Mouse (Mus musculus) layer of hippocampus, adult 2 months (tissue): ENCODE data around the gene Flywch2. TPM values are rescaled to one million over a fixed set of nuclear protein-coding genes. Genes with fewer than 3 reads are reported as not detected.
A peak's percentile ranks its signal among the peaks of the same experiment; 100 is the strongest.
"Not testable (repeated sequence)": the region's sequence is repeated elsewhere in the genome, so short reads cannot be mapped to it uniquely, and the experiment has no call there.

ENCODE experiments used
- DNase-seq, 2 experiments: peaks; one replicate each; pipeline ENCODE4 v3.0.0; 2022; ENCODE audit warnings: low spot score in 2 of 2
- H3K27ac ChIP-seq: fragments of 200-600 bp; 2 replicates; pipeline ENCODE4 v1.8.1; 2022
- H3K4me3 ChIP-seq: fragments of 200-600 bp; 2 replicates; pipeline ENCODE4 v1.8.1; 2022; ENCODE audit warnings: mild to moderate bottlenecking
- CTCF ChIP-seq: fragments of 200-600 bp; conservative IDR thresholded peaks from 2 replicates; pipeline ENCODE4 v1.8.1; 2022; ENCODE audit warnings: antibody characterized with exemption, mild to moderate bottlenecking, moderate library complexity
- total RNA-seq, 2 experiments: library from RNA; stranded (reverse); gene quantifications; 2 replicates each; pipeline ENCODE4 v1.2.3; 2021

The Flywch2 gene
- total RNA-seq, 2 experiments from 2014 or later: 10.6 to 12.3 TPM

- no peak for DNase-seq
- TF ChIP-seq CTCF: no peak
- Histone ChIP-seq H3K27ac (no peak overlapping the region), H3K4me3 (no peak overlapping the region)
These were observed 2.5 kb downstream of the Flywch2 start for GRCm38 (mm10) chr17:23783352-23783751.

- Histone ChIP-seq H3K4me3 (no peak overlapping the region), H3K27ac (no peak overlapping the region)
- TF ChIP-seq CTCF: no peak
These were observed 7.4 kb downstream of the Flywch2 start for GRCm38 (mm10) chr17:23778447-23778846.

GRCm38 (mm10) chr17:23777141-23777540, 8.7 kb downstream of the Flywch2 start:
- Histone ChIP-seq H3K4me3 (no peak overlapping the region), H3K27ac (no peak overlapping the region)
- DNase-seq: no peak
- no peak for TF ChIP-seq CTCF

More at GRCm38 (mm10) chr17:23778447-23778846, 7.4 kb downstream of the Flywch2 start:
- DNase-seq: no peak

- Histone ChIP-seq H3K4me3 (no peak overlapping the region), H3K27ac (no peak overlapping the region)
- no peak for DNase-seq
- TF ChIP-seq CTCF: no peak
These were observed 9.7 kb downstream of the Flywch2 start for GRCm38 (mm10) chr17:23776216-23776615.

- H3K27ac ChIP-seq: no peak overlapping the region
- TF ChIP-seq CTCF: peak; percentile 88
- H3K4me3 ChIP-seq: no peak overlapping the region
- DNase-seq: peak; percentile 61 to 73
These were observed 11.8 kb downstream of the Flywch2 start for GRCm38 (mm10) chr17:23774090-23774489.

GRCm38 (mm10) chr17:23773676-23774075, 12.2 kb downstream of the Flywch2 start:
- no peak for DNase-seq
- no peak for TF ChIP-seq CTCF
- Histone ChIP-seq H3K4me3 (no peak overlapping the region), H3K27ac (no peak overlapping the region)

- DNase-seq: not testable (repeated sequence)
- peak overlapping the region; percentile 99 for H3K4me3 ChIP-seq
- peak; percentile 36 for TF ChIP-seq CTCF
- H3K27ac ChIP-seq: peak overlapping the region; percentile 43; the same call in 1 of the 2 replicates
These were observed 13.7 kb downstream of the Flywch2 start for GRCm38 (mm10) chr17:23772219-23772556.

GRCm38 (mm10) chr17:23771284-23772218, 14.3 kb downstream of the Flywch2 start, which contains the start of gene Flywch1:
Gene Flywch1 (minus strand): TSS chr17:23771602.
- peak within 1 kb of the TSS; percentile 99 for H3K4me3 ChIP-seq
- TF ChIP-seq CTCF: no peak
- peak within 1 kb of the TSS; percentile 97 for H3K27ac ChIP-seq
- DNase-seq: peak; percentile 98 to 99

DNA sequence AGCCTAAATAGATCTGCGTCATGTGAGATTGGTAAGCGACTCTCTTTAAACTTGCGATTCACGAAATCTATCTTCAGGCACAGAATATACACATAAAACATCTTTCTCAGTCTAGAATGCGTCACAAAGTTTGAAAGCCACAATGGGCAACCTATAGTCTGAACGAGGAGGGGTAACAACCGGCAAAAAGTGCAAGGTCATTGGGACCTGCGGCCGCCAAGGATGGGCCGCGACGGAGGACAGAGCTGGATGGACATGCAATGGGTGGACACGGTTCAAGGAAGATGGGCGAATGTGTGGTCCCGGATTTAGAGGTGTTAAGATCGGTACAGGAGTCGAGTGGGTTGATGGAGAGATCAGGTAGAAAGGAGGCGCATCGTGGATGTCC, 15.0 kb downstream of the Flywch2 start:
- Histone ChIP-seq H3K4me3 (peak overlapping the region; percentile 99), H3K27ac (peak overlapping the region; percentile 97)
- no peak for DNase-seq
- no peak for TF ChIP-seq CTCF

- peak overlapping the region; percentile 97 for H3K27ac ChIP-seq
These were observed 15.4 kb downstream of the Flywch2 start for GRCm38 (mm10) chr17:23770493-23770892.

GRCm38 (mm10) chr17:23762976-23763375, 22.9 kb downstream of the Flywch2 start:
- Histone ChIP-seq H3K27ac (no peak overlapping the region), H3K4me3 (no peak overlapping the region)
- TF ChIP-seq CTCF: no peak
- DNase-seq: no peak

More at GRCm38 (mm10) chr17:23770493-23770892, 15.4 kb downstream of the Flywch2 start:
- H3K4me3 ChIP-seq: peak overlapping the region; percentile 99
- peak; percentile 24; the same call in 1 of the 2 replicates for TF ChIP-seq CTCF
- no peak for DNase-seq

GRCm38 (mm10) chr17:23761155-23761554, 24.7 kb downstream of the Flywch2 start:
- TF ChIP-seq CTCF: no peak
- Histone ChIP-seq H3K4me3 (no peak overlapping the region), H3K27ac (no peak overlapping the region)
- no peak for DNase-seq

- TF ChIP-seq CTCF: no peak
These were observed 25.6 kb downstream of the Flywch2 start for GRCm38 (mm10) chr17:23760231-23760630.

DNA sequence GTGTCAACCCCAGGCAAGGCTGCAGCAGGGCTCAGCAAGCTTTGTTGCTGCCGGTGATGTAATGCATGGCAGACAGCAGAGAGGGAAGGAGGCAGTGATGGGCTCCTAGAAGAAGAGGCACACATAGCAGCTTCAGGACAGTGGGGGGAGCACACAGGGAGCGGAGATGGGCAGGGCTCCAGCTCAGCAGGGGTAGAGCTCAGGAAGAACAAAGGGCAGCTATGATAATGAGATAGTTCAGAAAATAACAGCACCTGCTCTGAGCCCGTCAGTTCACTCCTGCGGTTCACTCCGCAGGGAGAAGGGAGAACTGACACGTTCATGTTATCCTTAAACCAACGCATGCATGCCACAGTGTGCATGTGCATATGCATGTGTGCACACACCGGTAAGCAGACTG, 27.1 kb downstream of the Flywch2 start:
- DNase-seq: no peak

More at GRCm38 (mm10) chr17:23760231-23760630, 25.6 kb downstream of the Flywch2 start:
- Histone ChIP-seq H3K4me3 (no peak overlapping the region), H3K27ac (no peak overlapping the region)
- no peak for DNase-seq

More for the DNA sequence above, 27.1 kb downstream of the Flywch2 start:
- Histone ChIP-seq H3K27ac (no peak overlapping the region), H3K4me3 (no peak overlapping the region)
- TF ChIP-seq CTCF: no peak
